Mouse (Mus musculus): ENCODE results near the gene Tpm1.

DNA sequence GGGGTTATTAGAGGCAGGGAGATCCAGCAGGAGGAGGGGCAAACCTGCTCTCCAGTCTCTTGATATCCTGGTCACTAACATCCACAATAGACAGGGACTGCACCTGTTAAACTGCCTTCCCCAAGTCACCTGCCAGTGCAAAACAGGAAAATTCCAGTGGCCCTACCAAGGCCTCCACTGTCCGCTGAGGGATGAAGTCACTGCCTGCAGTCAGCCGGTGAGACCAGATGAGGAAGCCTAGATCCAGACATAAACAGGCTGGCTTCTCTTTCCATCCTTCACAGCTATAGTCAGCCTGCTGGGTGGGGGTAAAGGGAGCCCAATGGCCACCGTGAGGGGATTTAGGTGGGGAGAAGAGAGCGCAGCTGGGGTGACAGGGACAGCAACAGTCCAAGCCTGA lies 45.5 kb downstream of the Tpm1 start:
- TF ChIP-seq CTCF (IDR thresholded peaks at IDR 0.05; ENCODE audit: low read depth, low read length) (no peak), POLR2A (IDR thresholded peaks at IDR 0.05; ENCODE audit: borderline replicate concordance, low read depth, low read length) (no peak)

Data from bone marrow macrophage, adult 2 months (primary cell).